Mouse (Mus musculus) bone marrow, adult 2 months (tissue): ENCODE measurements around the gene Mycl.

ENCODE experiments used
- CTCF ChIP-seq: fragments of 200-500 bp; IDR thresholded peaks from 2 replicates; pipeline ENCODE4 v1.5.1; 2011; ENCODE audit warnings: low read length, control low read depth; ENCODE audit not compliant: control insufficient read depth, insufficient read depth
- POLR2A ChIP-seq: fragments of 200-500 bp; IDR thresholded peaks from 2 replicates; pipeline ENCODE4 v1.6.1; 2011; ENCODE audit warnings: low read depth, mild to moderate bottlenecking, control low read depth, low read length, borderline replicate concordance; ENCODE audit not compliant: control insufficient read depth

DNA sequence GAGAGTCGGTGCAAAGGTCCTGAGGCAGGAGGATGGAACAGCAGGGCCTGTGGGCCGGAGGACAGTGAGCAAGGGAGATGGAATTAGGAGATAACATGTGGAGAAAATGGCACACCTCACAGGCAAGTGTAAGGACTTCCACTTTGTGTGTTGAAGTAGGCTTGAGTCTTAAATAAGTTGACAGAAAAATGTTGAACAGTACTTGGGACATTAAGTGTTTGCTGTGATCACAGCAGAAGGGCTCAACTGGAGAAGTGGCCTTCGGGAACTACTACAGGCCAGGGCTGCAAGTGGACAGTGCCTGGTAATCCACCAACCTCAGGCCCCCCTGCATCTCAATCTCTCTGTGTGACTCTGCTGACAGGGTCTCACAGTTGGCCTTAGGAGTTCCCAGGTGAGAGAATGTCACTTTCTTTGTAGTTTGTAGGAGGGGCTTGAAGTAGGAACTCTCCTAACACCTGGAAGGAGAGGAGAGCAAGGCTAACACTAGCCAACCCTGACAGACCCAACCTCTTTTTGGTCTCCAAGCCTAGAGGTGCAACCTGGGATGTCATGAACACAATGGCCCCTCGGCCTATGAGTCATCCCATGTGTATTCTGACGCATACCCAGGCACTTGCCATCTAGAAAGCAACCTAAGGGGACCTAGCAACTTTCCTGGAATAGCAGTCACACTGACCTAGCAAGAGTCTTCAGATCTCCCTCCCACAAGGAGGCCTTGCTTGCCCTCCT is 40.6 kb upstream of the Mycl start:
- no peak for TF ChIP-seq POLR2A
- no peak for TF ChIP-seq CTCF
